27 mouse cellular contexts compared by ENCODE assay signal in genomic region chr14:30251351-30251750, GRCm38 (mm10).
DNase-seq lines count a peak whose midpoint lies in the region; ATAC-seq and TF ChIP-seq lines count a peak whose summit lies in the region.
"Had no signal": no experiment of that assay in that cellular context is flagged by ENCODE, and none has a peak within 500 bp of the region (broad histone marks: within the 10 kb centered on the region; RNA-seq: fewer than 3 reads in every experiment).

No protein-coding gene starts in this region.

- 48% methylated on average over 5 of the region's 5 CpGs for WGBS in thymus, adult 2 months
- WGBS in forebrain, embryonic 16.5 days = 91% methylated on average over 5 of the region's 5 CpGs

- peaks cover 34% of the 10 kb centered on the region for H3K4me1 ChIP-seq in thymus, adult 2 months (replicated peaks; ENCODE audit: control insufficient read depth, insufficient read depth, low read length)
- peaks cover 14% of the 10 kb centered on the region for H3K4me1 ChIP-seq in forebrain, embryonic 16.5 days (replicated peaks; ENCODE audit: control insufficient read depth, insufficient read depth, low read length)
- H3K4me1 ChIP-seq: heart, embryonic 15.5 days had no signal

- no peaks in the 10 kb centered on the region for H3K9me3 ChIP-seq in forebrain, embryonic 16.5 days (ENCODE audit: control insufficient read depth, low read length)
- H3K9me3 ChIP-seq: embryonic facial prominence, embryonic 12.5 days; embryonic facial prominence, embryonic 15.5 days; G1E; heart, embryonic 12.5 days; heart, embryonic 15.5 days had no signal

- no peaks in the 10 kb centered on the region for H3K27me3 ChIP-seq in thymus, adult 2 months (ENCODE audit: control insufficient read depth, insufficient read depth, low read length)
- no peaks in the 10 kb centered on the region for H3K27me3 ChIP-seq in forebrain, embryonic 16.5 days (replicated peaks; ENCODE audit: control insufficient read depth, insufficient read depth, low read length)
- H3K27me3 ChIP-seq: CH12.LX; embryonic facial prominence, embryonic 12.5 days; embryonic facial prominence, embryonic 15.5 days; heart, embryonic 12.5 days; heart, embryonic 15.5 days had no signal

- intact Hi-C loops in heart, postnatal 14 days (cut with DNase I) = no loop called here

- H3K36me3 ChIP-seq in thymus, adult 2 months (ENCODE audit: control insufficient read depth, insufficient read depth, low read length) = no peaks in the 10 kb centered on the region
- no peaks in the 10 kb centered on the region for H3K36me3 ChIP-seq in forebrain, embryonic 16.5 days (ENCODE audit: control insufficient read depth, insufficient read depth)
- H3K36me3 ChIP-seq: embryonic facial prominence, embryonic 12.5 days; embryonic facial prominence, embryonic 15.5 days; G1E; heart, embryonic 12.5 days; heart, embryonic 15.5 days had no signal

- peak; percentile 40 for ATAC-seq in megakaryocyte progenitor cell, adult 5-6 weeks (replicated peaks; ENCODE audit: poor library complexity)
- ATAC-seq in forebrain, embryonic 16.5 days = no peak
- no peak for ATAC-seq in cerebellum, adult (ENCODE audit: insufficient number of reproducible peaks, low FRiP score, low TSS enrichment)
- ATAC-seq: forebrain, embryonic 14.5 days; hindbrain, postnatal 0 days; inflammation-experienced regulatory T-cells, adult 6 months; Patski had no signal

- peak; percentile 86 for DNase-seq in heart, adult 11 months
- no peak for DNase-seq in heart, postnatal 14 days
- peak; percentile 21 for DNase-seq in thymus, postnatal 4 days
- DNase-seq in thymus, adult 2 months = no peak
- DNase-seq: adrenal gland, postnatal 10 days; adrenal gland, postnatal 36 days; B cell, adult 2 months; cerebellum, adult 18-20 months; cerebellum, adult 9-11 months; gastrocnemius, postnatal 36 days; heart, adult 18-20 months; heart, postnatal 10 days; heart, postnatal 4 days had no signal

- no peak overlapping the region for H3K4me2 ChIP-seq in forebrain, embryonic 16.5 days (ENCODE audit: low read length)
- H3K4me2 ChIP-seq: embryonic facial prominence, embryonic 12.5 days; embryonic facial prominence, embryonic 15.5 days; heart, embryonic 12.5 days; heart, embryonic 15.5 days; hindbrain, embryonic 14.5 days had no signal

- no peak overlapping the region for H3K4me3 ChIP-seq in thymus, adult 2 months (ENCODE audit: control insufficient read depth, insufficient read depth, low read length)
- no peak overlapping the region for H3K4me3 ChIP-seq in forebrain, embryonic 16.5 days (replicated peaks; ENCODE audit: low read length)
- H3K4me3 ChIP-seq: embryonic facial prominence, embryonic 12.5 days; embryonic facial prominence, embryonic 15.5 days; heart, embryonic 12.5 days; heart, embryonic 15.5 days had no signal

- H3K9ac ChIP-seq in forebrain, embryonic 16.5 days (replicated peaks; ENCODE audit: low read depth, low read length) = no peak overlapping the region
- H3K9ac ChIP-seq: embryonic facial prominence, embryonic 12.5 days; embryonic facial prominence, embryonic 15.5 days; heart, embryonic 12.5 days; heart, embryonic 15.5 days; hindbrain, embryonic 14.5 days had no signal

- TF ChIP-seq CTCF in thymus, adult 2 months (IDR thresholded peaks at IDR 0.05; ENCODE audit: borderline replicate concordance, control insufficient read depth, extremely low read depth, insufficient read depth, low read length, poor library complexity) = no peak

- H3K27ac ChIP-seq in thymus, adult 2 months (ENCODE audit: control insufficient read depth, insufficient read depth, low read length) = no peak overlapping the region
- H3K27ac ChIP-seq in forebrain, embryonic 16.5 days (ENCODE audit: low read length) = no peak overlapping the region
- H3K27ac ChIP-seq: embryonic facial prominence, embryonic 12.5 days; embryonic facial prominence, embryonic 15.5 days; heart, embryonic 15.5 days; hindbrain, embryonic 14.5 days; hindbrain, postnatal 0 days had no signal

- no peak for TF ChIP-seq POLR2A in thymus, adult 2 months (IDR thresholded peaks at IDR 0.05; ENCODE audit: control insufficient read depth, extremely low read depth, insufficient read depth, low read length, poor library complexity)

Comparison
In these comparisons a context has a peak if more than half of its experiments do, and no peak if none do; other contexts are left out.
1. DNase-seq: peak in heart, adult 11 months (single experiment) and thymus, postnatal 4 days (single experiment); none in heart, postnatal 14 days (0 of 2) and thymus, adult 2 months (single experiment).